Mouse (Mus musculus) WW6 (cell line): ENCODE data around the gene St6galnac6.

Source experiments
- DNase-seq: peaks from one replicate; pipeline ENCODE4 v3.0.0-alpha.2; 2013; ENCODE audit warnings: low read depth, low spot score

St6galnac6 gene

GRCm38 (mm10) chr2:32599409-32599808, at the start of gene St6galnac6:
Gene St6galnac6, plus strand, starts transcription at chr2:32599709.
- DNase-seq, result no peak

GRCm38 (mm10) chr2:32549764-32550163, 49.7 kb upstream of the St6galnac6 start:
- DNase-seq, result no peak

GRCm38 (mm10) chr2:32551236-32551635, 48.3 kb upstream of the St6galnac6 start:
- DNase-seq, result no peak

GRCm38 (mm10) chr2:32553592-32554148, 45.8 kb upstream of the St6galnac6 start:
- no peak for DNase-seq

GRCm38 (mm10) chr2:32555484-32555883, 44.0 kb upstream of the St6galnac6 start:
- DNase-seq, result no peak

GRCm38 (mm10) chr2:32556019-32556418, 43.5 kb upstream of the St6galnac6 start:
- DNase-seq, result no peak

- no peak for DNase-seq
Measured at GRCm38 (mm10) chr2:32559570-32559969, 39.9 kb upstream of the St6galnac6 start.

- no peak for DNase-seq
Measured at GRCm38 (mm10) chr2:32566536-32567063, 32.9 kb upstream of the St6galnac6 start.

- no peak for DNase-seq
Measured at GRCm38 (mm10) chr2:32568149-32568548, 31.4 kb upstream of the St6galnac6 start.

- no peak for DNase-seq
Measured at GRCm38 (mm10) chr2:32568941-32569340, 30.6 kb upstream of the St6galnac6 start.

- peak; percentile 80 for DNase-seq
Measured at GRCm38 (mm10) chr2:32570698-32571494, 28.6 kb upstream of the St6galnac6 start, which contains the start of gene Dpm2. Gene Dpm2, plus strand, starts transcription at chr2:32570858.

GRCm38 (mm10) chr2:32572196-32572595, 27.3 kb upstream of the St6galnac6 start:
- DNase-seq, result no peak

GRCm38 (mm10) chr2:32574497-32574896, 25.0 kb upstream of the St6galnac6 start, which contains the start of gene Pip5kl1:
Gene Pip5kl1, plus strand, starts transcription at chr2:32574797.
- DNase-seq, result no peak

- no peak for DNase-seq
Measured at GRCm38 (mm10) chr2:32574901-32575585, 24.5 kb upstream of the St6galnac6 start.

GRCm38 (mm10) chr2:32575586-32576160, 23.8 kb upstream of the St6galnac6 start, which contains the start of gene 9430097D07Rik:
Gene 9430097D07Rik, minus strand, starts transcription at chr2:32575684.
- DNase-seq, result no peak

- no peak for DNase-seq
Measured at GRCm38 (mm10) chr2:32576532-32576931, 23.0 kb upstream of the St6galnac6 start.

- no peak for DNase-seq
Measured at GRCm38 (mm10) chr2:32578146-32579046, 21.1 kb upstream of the St6galnac6 start.

GRCm38 (mm10) chr2:32581450-32582095, 17.9 kb upstream of the St6galnac6 start:
- no peak for DNase-seq

GRCm38 (mm10) chr2:32582830-32583799, 16.4 kb upstream of the St6galnac6 start:
- DNase-seq, result no peak
